Mouse (Mus musculus) midbrain, embryonic 13.5 days (tissue): ENCODE measurements at regions not wholly inside any gene's neighbourhood (a gene's known extent, or its start where the extent isn't known, plus 50 kb on each side); places are given as distances from the start of the nearest gene placed in this dataset.

Experiments used
- ATAC-seq: fragments of 200-750 bp; cut with Nextera tagmentation; 2 replicates; pipeline ENCODE4 v1.8.0; 2017; ENCODE audit warnings: mild to moderate bottlenecking, moderate TSS enrichment, moderate library complexity
- H3K27ac ChIP-seq: fragments of 300-500 bp; sonication (generic); 2 replicates; pipeline ENCODE4 v1.5.1; 2015; ENCODE audit warnings: inconsistent platforms, mild to moderate bottlenecking, moderate library complexity
- H3K27me3 ChIP-seq: fragments of 300-500 bp; sonication (generic); 2 replicates; pipeline ENCODE4 v1.6.1; 2015; ENCODE audit warnings: mild to moderate bottlenecking, inconsistent platforms
- H3K36me3 ChIP-seq: fragments of 300-500 bp; sonication (generic); 2 replicates; pipeline ENCODE4 v1.6.1; 2015; ENCODE audit warnings: mild to moderate bottlenecking, inconsistent platforms
- H3K4me1 ChIP-seq: fragments of 300-500 bp; sonication (generic); replicated peaks from 2 replicates; pipeline ENCODE4 v1.6.1; 2015; ENCODE audit warnings: inconsistent platforms
- H3K4me2 ChIP-seq: fragments of 300-500 bp; sonication (generic); replicated peaks from 2 replicates; pipeline ENCODE4 v1.6.1; 2015; ENCODE audit warnings: moderate library complexity, mild to moderate bottlenecking, inconsistent platforms
- H3K4me3 ChIP-seq: fragments of 300-500 bp; sonication (generic); replicated peaks from 2 replicates; pipeline ENCODE4 v1.5.1; 2015; ENCODE audit warnings: mild to moderate bottlenecking, inconsistent platforms
- H3K9ac ChIP-seq: fragments of 300-500 bp; sonication (generic); replicated peaks from 2 replicates; pipeline ENCODE4 v1.6.1; 2015; ENCODE audit warnings: mild to moderate bottlenecking, inconsistent platforms
- H3K9me3 ChIP-seq: fragments of 300-500 bp; sonication (generic); 2 replicates; pipeline ENCODE4 v1.6.1; 2016; ENCODE audit warnings: mild to moderate bottlenecking, inconsistent platforms
- WGBS: fragments of 180-500 bp; shearing (Covaris S2); methylation state at CpG from one replicate; pipeline ENCODE4 v1.1.7; 2015; 5-methylcytosine and 5-hydroxymethylcytosine counted together

DNA sequence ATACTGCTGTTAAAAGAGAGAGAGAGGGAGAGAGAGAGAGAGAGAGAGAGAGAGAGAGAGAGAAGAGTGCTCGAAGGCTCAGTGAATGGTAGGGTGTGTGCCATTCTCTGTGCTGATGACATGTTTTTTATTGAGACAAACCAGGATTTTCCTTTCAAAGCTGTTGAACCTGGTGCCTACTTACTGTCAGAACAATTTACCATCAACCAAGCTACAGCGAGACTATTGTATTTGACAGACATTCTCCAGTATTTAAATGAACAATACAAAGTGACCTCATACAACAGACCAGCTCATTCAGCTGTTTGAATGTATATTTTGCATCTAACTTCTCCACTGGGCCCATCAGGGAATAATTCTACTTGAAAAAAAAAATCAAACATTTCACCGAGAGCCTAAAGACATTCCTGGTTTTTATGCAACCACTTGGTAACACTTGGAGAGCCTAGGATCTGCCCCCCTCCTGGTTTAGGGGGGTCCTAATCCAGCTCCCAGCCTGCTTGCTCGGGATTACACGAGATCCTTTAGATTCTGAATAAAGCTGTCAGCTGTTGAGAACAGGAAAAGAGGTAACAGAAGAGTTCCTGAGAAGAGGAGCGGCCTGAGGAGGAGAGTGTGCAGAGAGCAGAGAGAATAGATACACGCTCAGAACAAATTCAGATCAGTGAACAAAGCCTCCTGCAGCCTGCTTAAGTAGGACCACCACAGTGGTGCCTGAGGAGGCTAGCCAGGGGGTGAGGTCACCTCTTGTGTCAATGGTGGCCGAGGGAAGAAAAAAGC is 117.3 kb downstream of the Anapc10 start:
- peak; percentile 93 for ATAC-seq
- no peak overlapping the region for H3K27ac ChIP-seq
- peak overlapping the region; percentile 22 for H3K4me3 ChIP-seq
- peaks cover 16% of the 10 kb centered on the region for H3K4me1 ChIP-seq
- 8% methylated on average over 8 of the region's 8 CpGs for WGBS
- H3K9ac ChIP-seq: 0 out of 2 replicates have a peak overlapping the region, but pooled peaks have one; percentile 26
- peaks cover 69% of the 10 kb centered on the region for H3K27me3 ChIP-seq
- peaks cover 3% of the 10 kb centered on the region; the same call in 1 of the 2 replicates for H3K9me3 ChIP-seq
- H3K36me3 ChIP-seq: no peaks in the 10 kb centered on the region
- peak overlapping the region; percentile 50 for H3K4me2 ChIP-seq

GRCm38 (mm10) chr8:79829543-79829890 is 117.9 kb downstream of the Anapc10 start:
- H3K4me3 ChIP-seq: peak overlapping the region; percentile 22
- H3K4me1 ChIP-seq: peaks cover 16% of the 10 kb centered on the region
- no peaks in the 10 kb centered on the region for H3K36me3 ChIP-seq
- WGBS: 6% methylated on average over 11 of the region's 11 CpGs
- H3K9ac ChIP-seq: 0 out of 2 replicates have a peak overlapping the region, but pooled peaks have one; percentile 26
- no peak overlapping the region for H3K27ac ChIP-seq
- peaks cover 3% of the 10 kb centered on the region; the same call in 1 of the 2 replicates for H3K9me3 ChIP-seq
- peaks cover 69% of the 10 kb centered on the region for H3K27me3 ChIP-seq
- peak; percentile 65; the same call in 1 of the 2 replicates for ATAC-seq
- H3K4me2 ChIP-seq: peak overlapping the region; percentile 50

DNA sequence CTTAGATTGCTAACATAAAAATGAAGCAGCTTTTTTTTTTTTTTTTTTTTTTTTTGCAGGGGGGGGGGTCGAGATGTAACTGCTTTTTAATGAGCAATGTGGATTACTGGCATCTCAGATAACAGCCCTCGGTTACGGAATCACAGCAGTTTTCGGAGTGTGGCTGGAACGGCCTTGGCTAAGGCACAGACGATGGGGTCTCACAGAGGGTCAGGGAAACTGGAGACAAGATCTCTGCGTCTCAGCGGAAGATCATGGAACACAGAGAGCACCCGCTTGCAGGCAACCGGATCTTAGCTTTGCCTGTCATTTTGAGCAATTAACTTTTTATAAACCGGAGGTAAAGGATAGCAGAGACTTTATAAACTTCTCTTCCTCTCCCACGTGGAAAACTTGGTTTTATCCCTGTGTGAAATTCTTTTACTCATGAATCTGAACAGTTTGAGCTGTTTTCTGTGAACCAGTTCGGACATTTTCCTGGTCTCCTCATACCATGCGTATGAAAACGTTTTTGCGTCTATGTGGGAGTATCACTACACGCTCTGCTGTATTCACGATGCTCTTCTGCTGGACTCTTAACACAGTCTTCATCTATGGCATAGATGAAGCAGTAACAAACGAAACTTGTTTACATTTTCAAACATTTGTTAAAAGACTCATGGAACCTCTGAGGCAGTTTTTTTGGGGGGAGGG is 118.5 kb downstream of the Anapc10 start:
- Histone ChIP-seq H3K27me3 (peaks cover 69% of the 10 kb centered on the region), H3K36me3 (no peaks in the 10 kb centered on the region), H3K4me2 (peak overlapping the region; percentile 50; the same call in 1 of the 2 replicates), H3K27ac (no peak overlapping the region), H3K4me1 (peaks cover 16% of the 10 kb centered on the region), H3K4me3 (no peak overlapping the region), H3K9me3 (peaks cover 3% of the 10 kb centered on the region; the same call in 1 of the 2 replicates), H3K9ac (no peak overlapping the region)
- WGBS: 56% methylated on average over 19 of the region's 19 CpGs
- ATAC-seq: no peak

GRCm38 (mm10) chr8:79838961-79839360 is 127.3 kb downstream of the Anapc10 start:
- no peak for ATAC-seq
- Histone ChIP-seq H3K9ac (no peak overlapping the region), H3K4me1 (no peaks in the 10 kb centered on the region), H3K9me3 (no peaks in the 10 kb centered on the region), H3K27ac (no peak overlapping the region), H3K4me3 (no peak overlapping the region), H3K4me2 (no peak overlapping the region), H3K27me3 (peaks cover 14% of the 10 kb centered on the region), H3K36me3 (no peaks in the 10 kb centered on the region)
- 80% methylated on average over 1 of the region's 1 CpGs for WGBS

DNA sequence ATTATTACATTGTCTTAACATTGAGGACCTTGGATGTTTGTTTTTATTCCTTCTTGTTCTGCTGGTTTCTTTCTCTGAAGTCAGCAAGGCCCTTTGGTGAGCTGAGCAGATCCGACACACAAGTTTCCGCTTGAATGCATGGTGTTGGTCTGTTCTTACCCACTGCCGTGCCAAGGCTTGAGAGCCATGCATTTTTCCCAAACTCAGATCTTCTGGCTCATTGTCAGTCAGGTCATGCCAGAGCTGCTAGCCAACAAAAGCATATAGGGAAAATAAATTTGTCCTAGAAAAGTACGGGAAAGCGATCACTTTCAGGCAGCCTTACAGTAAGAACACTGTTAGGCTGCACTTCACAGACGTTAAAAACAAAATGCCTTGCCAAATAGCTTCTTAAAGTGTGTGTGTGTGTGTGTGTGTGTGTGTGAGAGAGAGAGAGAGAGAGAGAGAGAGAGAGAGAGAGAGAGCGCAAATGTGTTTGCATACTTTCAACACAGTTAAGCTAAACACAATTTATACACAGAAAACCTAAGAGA is 138.4 kb downstream of the Anapc10 start:
- no peaks in the 10 kb centered on the region for H3K4me1 ChIP-seq
- H3K27ac ChIP-seq: no peak overlapping the region
- WGBS: 58% methylated on average over 7 of the region's 7 CpGs
- H3K4me2 ChIP-seq: no peak overlapping the region
- no peak for ATAC-seq
- no peak overlapping the region for H3K9ac ChIP-seq
- H3K36me3 ChIP-seq: no peaks in the 10 kb centered on the region
- H3K9me3 ChIP-seq: no peaks in the 10 kb centered on the region
- no peak overlapping the region for H3K4me3 ChIP-seq
- H3K27me3 ChIP-seq: no peaks in the 10 kb centered on the region

DNA sequence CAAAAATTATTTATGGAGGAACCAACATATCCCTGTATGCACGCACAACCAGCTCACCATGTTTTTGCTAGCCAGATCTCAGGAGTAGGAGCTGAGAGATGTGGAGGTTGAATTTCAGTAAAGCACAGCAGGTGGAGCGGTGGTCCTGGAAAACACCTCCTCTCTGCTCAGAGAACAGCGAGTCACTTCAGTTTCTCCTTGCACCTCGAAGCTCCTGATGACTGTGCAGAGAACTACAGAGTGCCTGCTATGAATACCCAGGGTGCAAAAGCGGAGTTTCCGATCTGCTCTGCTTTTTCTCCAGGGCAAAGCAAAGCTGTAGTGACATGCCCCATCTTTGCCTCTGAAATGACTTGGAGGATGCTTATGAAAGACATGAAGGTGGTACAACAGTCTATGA is 138.9 kb downstream of the Anapc10 start:
- no peak for ATAC-seq
- no peaks in the 10 kb centered on the region for H3K4me1 ChIP-seq
- H3K4me2 ChIP-seq: no peak overlapping the region
- H3K9me3 ChIP-seq: no peaks in the 10 kb centered on the region
- 73% methylated on average over 6 of the region's 6 CpGs for WGBS
- H3K36me3 ChIP-seq: no peaks in the 10 kb centered on the region
- H3K27ac ChIP-seq: no peak overlapping the region
- H3K9ac ChIP-seq: no peak overlapping the region
- no peak overlapping the region for H3K4me3 ChIP-seq
- no peaks in the 10 kb centered on the region for H3K27me3 ChIP-seq

GRCm38 (mm10) chr8:79872416-79873077 is 160.9 kb downstream of the Anapc10 start:
- Histone ChIP-seq H3K27me3 (no peaks in the 10 kb centered on the region), H3K27ac (no peak overlapping the region), H3K36me3 (no peaks in the 10 kb centered on the region), H3K4me1 (no peaks in the 10 kb centered on the region), H3K9ac (no peak overlapping the region), H3K4me2 (no peak overlapping the region), H3K9me3 (no peaks in the 10 kb centered on the region), H3K4me3 (no peak overlapping the region)
- 69% methylated on average over 7 of the region's 7 CpGs for WGBS
- ATAC-seq: no peak

GRCm38 (mm10) chr8:79907971-79908370 is 149.8 kb downstream of the Hhip start:
- H3K27ac ChIP-seq: no peak overlapping the region
- no peaks in the 10 kb centered on the region for H3K36me3 ChIP-seq
- no peaks in the 10 kb centered on the region for H3K27me3 ChIP-seq
- 68% methylated on average over 6 of the region's 6 CpGs for WGBS
- no peak overlapping the region for H3K4me2 ChIP-seq
- no peaks in the 10 kb centered on the region for H3K9me3 ChIP-seq
- H3K4me1 ChIP-seq: no peaks in the 10 kb centered on the region
- no peak for ATAC-seq
- H3K9ac ChIP-seq: no peak overlapping the region
- H3K4me3 ChIP-seq: no peak overlapping the region
